Mouse (Mus musculus): ENCODE measurements at regions not wholly inside any gene's neighbourhood (a gene's known extent, or its start where the extent isn't known, plus 50 kb on each side); places are given as distances from the start of the nearest gene placed in this dataset.

DNA sequence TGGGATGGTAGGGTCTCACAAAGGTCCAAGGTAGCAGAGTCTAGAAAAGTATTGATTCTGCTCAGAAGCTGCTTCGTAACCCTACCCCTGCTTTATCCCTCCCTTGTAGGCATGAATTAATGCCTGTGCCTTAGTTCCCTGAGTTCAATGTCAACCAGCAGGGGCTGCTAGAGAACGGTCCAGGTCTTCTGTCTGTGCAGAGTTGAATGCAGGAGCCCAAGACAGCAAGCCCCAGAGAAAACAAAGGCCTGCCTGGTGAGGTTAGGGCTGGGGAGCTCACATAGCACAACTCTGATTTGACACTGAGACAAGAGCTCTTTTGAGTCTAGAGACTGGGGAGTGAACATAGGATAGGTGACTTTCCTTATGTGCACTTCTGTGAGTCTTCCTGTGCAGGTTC is 56.6 kb downstream of the Olig3 start:
- DNase-seq (ENCODE audit: extremely low read depth, low read depth): no peak

- no peak for DNase-seq (ENCODE audit: extremely low read depth, low read depth)
Measured at GRCm38 (mm10) chr10:19413935-19414334, 57.6 kb downstream of the Olig3 start.

DNA sequence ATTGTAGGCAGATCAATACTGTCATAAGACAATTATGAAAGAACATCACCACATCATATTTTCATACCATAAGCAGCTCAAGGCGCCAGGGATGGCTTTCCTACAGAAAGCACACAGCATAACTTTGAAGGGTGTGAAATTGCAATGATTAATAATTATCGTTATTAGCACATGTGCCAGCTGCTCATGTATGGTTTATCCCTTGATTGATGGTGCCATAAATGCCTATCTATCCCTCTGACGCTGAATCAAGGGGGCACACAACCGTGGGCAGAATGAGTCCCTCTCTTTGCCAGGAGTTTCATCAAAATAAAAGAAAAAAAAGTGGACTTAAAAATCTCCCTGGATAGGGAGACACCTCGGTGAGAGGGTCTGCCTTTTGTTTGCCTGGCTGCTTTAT is 58.5 kb downstream of the Olig3 start:
- DNase-seq (ENCODE audit: extremely low read depth, low read depth): no peak

DNA sequence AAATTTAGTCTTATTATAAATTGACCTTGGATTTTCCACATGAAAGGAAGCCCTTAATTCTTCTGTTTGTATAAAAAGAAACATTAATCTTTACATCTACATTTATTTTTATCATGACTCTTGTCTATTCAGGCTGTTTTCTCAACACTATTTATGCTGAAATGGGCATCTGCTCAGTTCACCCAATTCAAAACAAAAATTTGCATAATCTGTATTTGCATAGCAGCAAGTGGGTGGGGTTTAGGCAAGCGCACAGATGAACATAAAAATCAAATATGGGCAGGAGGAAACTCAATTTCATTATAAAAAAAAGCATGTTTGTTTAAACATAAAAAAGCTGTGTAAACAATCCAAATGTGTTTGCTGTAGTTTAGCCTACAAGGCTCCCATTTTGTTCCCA is 67.7 kb downstream of the Olig3 start:
- no peak for DNase-seq (ENCODE audit: extremely low read depth, low read depth)

DNA sequence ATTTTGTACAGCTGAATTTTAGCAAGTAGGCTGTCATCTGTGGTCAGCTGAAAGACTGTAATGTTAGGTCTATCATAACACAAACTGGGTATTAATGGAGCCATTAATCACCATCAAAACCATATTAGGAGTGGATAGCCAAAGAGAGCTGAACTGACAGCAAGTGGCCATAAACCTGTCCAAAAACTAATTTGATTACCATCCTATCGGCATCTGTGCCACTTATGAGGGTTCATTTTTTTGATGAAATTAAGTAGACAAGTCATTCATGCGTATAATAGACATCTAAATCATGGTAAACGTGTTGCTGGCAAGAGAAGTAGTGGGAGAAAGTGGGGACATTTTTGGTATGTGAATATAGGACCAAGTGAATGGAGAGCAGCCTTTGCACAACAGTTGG is 68.6 kb downstream of the Olig3 start:
- no peak for DNase-seq (ENCODE audit: extremely low read depth, low read depth)

- no peak for DNase-seq (ENCODE audit: extremely low read depth, low read depth)
Measured at GRCm38 (mm10) chr10:19426835-19427234, 70.5 kb downstream of the Olig3 start.

- DNase-seq (ENCODE audit: extremely low read depth, low read depth): no peak
Measured at GRCm38 (mm10) chr10:19432515-19432914, 76.2 kb downstream of the Olig3 start.

- no peak for DNase-seq (ENCODE audit: extremely low read depth, low read depth)
Measured at GRCm38 (mm10) chr10:19434661-19435060, 78.3 kb downstream of the Olig3 start.

GRCm38 (mm10) chr10:19441807-19442206 is 85.5 kb downstream of the Olig3 start:
- DNase-seq (ENCODE audit: extremely low read depth, low read depth): no peak

DNA sequence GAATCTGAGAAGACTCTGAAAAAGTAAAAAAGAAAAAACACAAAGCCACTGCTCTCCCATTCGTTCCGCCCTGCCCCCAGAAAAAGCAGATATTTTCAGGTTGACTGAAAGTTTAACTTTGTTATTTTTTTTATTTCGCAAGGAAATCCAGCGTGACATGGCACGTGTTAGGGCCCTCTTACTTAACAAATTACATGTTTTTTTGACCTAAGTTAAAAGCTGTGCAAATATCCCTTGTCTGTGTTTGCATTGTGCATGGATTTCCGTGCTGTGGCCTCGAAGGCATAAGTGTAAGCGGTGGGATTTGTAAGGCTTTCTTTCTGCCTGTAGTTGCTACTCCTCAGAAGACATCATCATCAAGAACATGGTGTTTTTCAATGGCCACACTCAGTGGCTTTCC is 87.2 kb downstream of the Olig3 start:
- DNase-seq (ENCODE audit: extremely low read depth, low read depth): no peak

GRCm38 (mm10) chr10:19448838-19449559 is 92.7 kb downstream of the Olig3 start:
- DNase-seq (ENCODE audit: extremely low read depth, low read depth): no peak

DNA sequence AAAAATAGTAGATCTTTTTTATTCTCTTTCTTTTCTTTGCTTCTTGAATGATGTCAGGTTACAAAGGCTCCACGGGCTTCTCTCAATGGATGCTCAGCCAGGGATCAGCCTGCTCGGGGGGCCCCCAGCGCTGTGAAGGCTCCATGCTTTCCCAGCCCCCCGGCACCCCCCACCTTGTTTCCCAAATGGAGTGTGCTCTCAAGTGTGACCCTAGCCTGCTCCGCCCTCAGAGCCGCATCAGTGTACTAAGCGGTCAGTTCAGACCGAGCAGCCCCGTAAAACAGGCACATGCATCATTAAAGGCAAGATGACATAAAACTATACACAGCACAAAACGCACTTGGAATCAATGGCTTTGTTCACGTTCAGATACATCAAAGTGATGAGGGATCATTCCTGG is 102.7 kb downstream of the Olig3 start:
- DNase-seq (ENCODE audit: extremely low read depth, low read depth): no peak

DNA sequence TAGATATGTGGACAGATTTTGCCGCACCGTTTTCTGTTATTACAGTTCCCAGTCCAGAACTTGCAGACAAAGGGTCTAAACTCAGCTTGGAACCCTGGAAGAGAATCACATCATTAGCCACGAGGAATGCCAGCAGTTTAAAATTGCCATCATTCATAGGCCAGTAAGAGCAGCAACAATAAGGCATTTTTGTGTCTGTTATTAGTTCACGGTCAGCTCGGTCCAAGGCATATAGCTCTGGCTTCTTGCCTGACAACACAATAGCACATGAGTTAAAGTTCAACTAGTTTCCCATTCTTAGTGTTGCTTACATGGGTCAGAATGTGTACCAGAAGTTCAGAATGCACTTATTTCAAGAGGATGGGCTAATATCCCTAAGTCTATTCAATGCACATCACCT is 103.4 kb downstream of the Olig3 start:
- DNase-seq (ENCODE audit: extremely low read depth, low read depth): no peak

DNA sequence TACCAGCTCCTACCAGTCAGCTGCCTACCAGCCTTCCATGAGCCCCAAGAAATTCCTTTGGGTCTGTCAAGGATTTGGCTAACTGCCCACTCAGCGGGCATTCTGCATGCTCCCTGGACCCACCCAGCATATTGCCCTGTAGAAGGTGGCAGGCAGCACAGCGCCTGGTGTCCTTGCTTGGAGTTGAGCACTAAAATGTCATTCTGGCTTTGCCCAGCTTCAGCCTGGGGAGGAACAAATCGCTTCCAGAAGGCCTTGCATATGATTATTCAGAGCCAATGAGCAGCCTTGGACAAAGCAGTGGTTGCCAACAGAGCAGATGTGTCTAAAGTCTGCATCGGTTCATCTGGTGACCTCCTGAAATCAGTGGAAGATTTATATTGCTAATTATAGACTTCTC is 103.8 kb downstream of the Olig3 start:
- no peak for DNase-seq (ENCODE audit: extremely low read depth, low read depth)

DNA sequence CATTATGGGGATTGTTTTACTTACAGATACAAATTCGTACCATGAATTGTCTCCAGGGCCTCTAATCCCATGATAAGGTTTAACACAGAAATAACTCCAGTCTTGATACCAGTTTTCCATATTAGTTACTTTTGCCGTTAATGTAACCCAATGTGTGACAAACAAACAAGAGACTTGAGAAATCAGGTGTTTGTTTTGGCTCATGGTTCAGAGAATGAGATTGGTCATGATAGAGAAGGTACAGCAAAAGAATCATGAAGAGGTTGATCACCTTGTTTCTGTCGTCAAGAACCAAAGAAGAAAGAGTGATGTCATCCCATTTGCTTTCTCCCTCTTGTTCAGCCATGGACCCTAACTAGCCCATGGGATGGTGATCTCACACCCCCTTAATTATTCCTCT is 107.5 kb downstream of the Olig3 start:
- no peak for DNase-seq (ENCODE audit: extremely low read depth, low read depth)

DNA sequence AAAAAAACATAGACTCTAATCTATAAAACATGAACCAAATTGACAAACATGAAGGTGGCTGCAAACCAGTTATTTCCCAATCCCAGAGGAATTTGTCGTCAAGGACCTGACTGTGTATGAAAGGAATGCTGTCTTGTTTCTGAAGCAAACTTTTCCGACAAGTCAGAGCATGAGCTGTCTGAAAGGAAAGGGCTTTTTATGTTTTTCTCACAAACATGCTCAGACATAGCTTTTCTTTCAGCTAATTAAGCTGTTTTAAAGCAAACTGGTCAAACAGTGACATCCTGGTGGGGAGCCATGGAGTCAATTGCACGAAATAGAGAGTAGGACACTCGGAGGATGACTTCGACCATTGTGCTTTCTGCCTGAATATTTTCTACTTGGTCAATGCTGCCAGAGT is 108.2 kb downstream of the Olig3 start:
- no peak for DNase-seq (ENCODE audit: extremely low read depth, low read depth)

DNA sequence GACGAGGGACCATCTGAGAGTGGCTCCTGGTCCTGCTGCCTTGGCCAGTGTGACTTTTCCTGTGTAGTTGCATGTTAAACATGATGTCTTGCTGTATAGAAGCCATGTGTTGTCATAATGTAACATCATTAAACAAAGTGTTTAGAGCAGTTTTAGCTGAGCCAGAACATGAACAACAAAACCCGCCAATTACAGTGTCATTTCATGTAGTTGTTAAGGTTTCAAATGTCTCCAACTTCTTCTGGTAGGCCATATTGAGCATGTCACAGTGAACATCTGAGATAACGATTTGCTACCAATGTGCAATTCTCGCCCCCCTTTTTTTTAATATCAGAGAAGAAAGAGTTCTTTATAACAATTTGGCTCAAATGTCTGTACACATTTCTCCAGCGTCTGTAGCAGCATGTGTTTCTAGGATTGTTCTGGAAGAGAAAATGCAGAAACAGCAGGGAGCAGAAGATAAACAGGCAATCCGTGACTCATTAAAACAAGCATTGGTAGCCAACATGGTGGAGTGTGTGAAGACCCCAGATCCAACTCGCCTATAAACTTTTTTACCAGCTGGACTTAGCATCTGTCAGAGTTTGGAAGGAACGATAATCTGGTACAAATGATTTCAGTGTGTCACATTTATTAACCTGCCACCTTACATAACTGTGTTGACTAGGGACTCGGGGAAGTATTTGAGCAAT is 115.2 kb downstream of the Olig3 start:
- no peak for DNase-seq (ENCODE audit: extremely low read depth, low read depth)

DNA sequence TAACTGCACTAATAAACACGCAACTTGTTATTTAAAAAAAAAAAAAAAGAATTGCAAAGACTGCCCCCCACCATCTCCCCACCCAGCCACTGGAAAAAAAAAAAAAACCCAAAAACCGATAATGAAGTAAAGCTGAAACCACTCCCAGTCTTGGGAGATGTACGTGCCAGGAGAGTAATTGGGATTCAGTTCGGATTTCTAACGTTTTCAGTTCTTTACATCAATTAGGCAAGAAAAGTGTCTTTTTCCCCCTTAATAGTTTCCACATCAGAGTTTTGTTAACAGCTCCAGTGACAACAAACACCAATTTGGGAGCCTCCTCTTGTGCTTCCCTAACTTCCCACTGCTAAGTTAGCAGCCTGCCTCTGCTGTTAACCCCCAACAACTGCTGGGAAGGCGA is 115.7 kb downstream of the Olig3 start:
- no peak for DNase-seq (ENCODE audit: extremely low read depth, low read depth)

GRCm38 (mm10) chr10:19472949-19473535 is 116.7 kb downstream of the Olig3 start:
- no peak for DNase-seq (ENCODE audit: extremely low read depth, low read depth)

- DNase-seq (ENCODE audit: extremely low read depth, low read depth): no peak
Measured at GRCm38 (mm10) chr10:19485537-19486135, 106.1 kb upstream of the Ifngr1 start.

- DNase-seq (ENCODE audit: extremely low read depth, low read depth): no peak
Measured at GRCm38 (mm10) chr10:19490500-19490899, 101.2 kb upstream of the Ifngr1 start.
